Mouse (Mus musculus): Measurements from ENCODE around the gene Cabp7.

- TF ChIP-seq CTCF (conservative IDR thresholded peaks at IDR 0.05 in 1 of 2, IDR thresholded peaks at IDR 0.05 in 1 of 2; ENCODE audit: low read depth in 2 of 2, low read length in 2 of 2) (no peak), EP300 (IDR thresholded peaks at IDR 0.05; ENCODE audit: low read length) (no peak), SMC3 (IDR thresholded peaks at IDR 0.05; ENCODE audit: low read depth, low read length) (no peak), MAFK (IDR thresholded peaks at IDR 0.05; ENCODE audit: insufficient replicate concordance, low read length) (no peak), POLR2A (IDR thresholded peaks at IDR 0.05; ENCODE audit: low read depth, low read length) (no peak), NELFE (IDR thresholded peaks at IDR 0.05; ENCODE audit: low read depth, low read length) (no peak), MAX (IDR thresholded peaks at IDR 0.05; ENCODE audit: low read length) (no peak), NRF1 (IDR thresholded peaks at IDR 0.05; ENCODE audit: low read depth, low read length) (no peak), TCF12 (IDR thresholded peaks at IDR 0.05; ENCODE audit: low read depth, low read length) (no peak), RAD21 (IDR thresholded peaks at IDR 0.05; ENCODE audit: low read depth, low read length) (no peak), JUND (conservative IDR thresholded peaks at IDR 0.05; ENCODE audit: low read depth, low read length) (no peak), ZNF384 (IDR thresholded peaks at IDR 0.05; ENCODE audit: low read depth, low read length) (no peak)
Observed at GRCm38 (mm10) chr11:4731781-4732180, 14.8 kb downstream of the Cabp7 start.
